Mouse (Mus musculus): ENCODE data around the gene 4921507P07Rik.

DNA sequence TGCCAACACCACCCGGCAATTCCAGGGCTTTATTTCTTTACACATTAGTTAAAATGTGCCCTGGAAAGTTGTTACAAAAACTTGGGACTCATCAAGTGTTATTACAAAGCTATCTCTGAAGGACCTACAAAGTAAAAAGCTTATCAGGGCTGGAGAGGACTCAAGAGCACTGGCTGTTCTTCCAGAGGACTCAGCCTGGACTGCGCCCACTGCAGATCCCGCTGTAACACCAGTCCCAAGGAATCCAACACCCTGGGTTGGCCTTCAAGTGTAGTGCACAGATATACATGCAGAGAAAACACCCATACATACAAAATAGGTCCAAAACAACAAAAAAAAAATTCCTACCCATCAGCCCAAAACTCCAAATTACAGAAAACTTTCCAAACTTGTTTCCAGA, 32.8 kb downstream of the 4921507P07Rik start:
- TF ChIP-seq CTCF (IDR thresholded peaks at IDR 0.05; ENCODE audit: low read depth, low read length) (no peak), POLR2A (IDR thresholded peaks at IDR 0.05; ENCODE audit: insufficient read depth, low read length) (no peak)

Data from ES-Bruce4 (cell line).